Mouse (Mus musculus) gastrocnemius, adult 8-10 months (tissue): ENCODE results near the gene Stra6l. TPM values are rescaled to one million over a fixed set of nuclear protein-coding genes. Genes with fewer than 3 reads are reported as not detected.
A peak's percentile ranks its signal among the peaks of the same experiment; 100 is the strongest.

Source experiments
- DNase-seq, 2 experiments: peaks; one replicate each; pipeline ENCODE4 v3.0.0; 2022; ENCODE audit warnings: low spot score in 2 of 2
- total RNA-seq, 4 experiments: library from RNA; stranded (reverse); gene quantifications; 2 replicates each; pipeline ENCODE4 v1.2.4; 2022

Stra6l gene
- not detected for total RNA-seq

- DNase-seq = no peak
Measured at GRCm38 (mm10) chr4:45848109-45848824, at the start of gene Stra6l. Stra6l (plus strand) TSS chr4:45848664.

- peak; percentile 7 to 28 for DNase-seq
Measured at GRCm38 (mm10) chr4:45798964-45799363, 49.5 kb upstream of the Stra6l start, which contains the start of gene Aldh1b1. Aldh1b1 (plus strand) TSS chr4:45799022.

- DNase-seq = no peak
Measured at GRCm38 (mm10) chr4:45799956-45800537, 48.4 kb upstream of the Stra6l start.

GRCm38 (mm10) chr4:45802900-45803299, 45.6 kb upstream of the Stra6l start:
- DNase-seq = no peak

- DNase-seq = no peak
Measured at GRCm38 (mm10) chr4:45808034-45808433, 40.4 kb upstream of the Stra6l start.

GRCm38 (mm10) chr4:45811250-45811649, 37.2 kb upstream of the Stra6l start:
- DNase-seq = no peak

GRCm38 (mm10) chr4:45815542-45815941, 32.9 kb upstream of the Stra6l start:
- no peak for DNase-seq

GRCm38 (mm10) chr4:45818814-45819207, 29.7 kb upstream of the Stra6l start:
- DNase-seq = no peak

GRCm38 (mm10) chr4:45819208-45819931, 29.1 kb upstream of the Stra6l start:
- DNase-seq = no peak

GRCm38 (mm10) chr4:45820074-45820830, 28.2 kb upstream of the Stra6l start:
- peak in 1 of 2 experiments; percentile 26 for DNase-seq

GRCm38 (mm10) chr4:45821995-45822394, 26.5 kb upstream of the Stra6l start:
- DNase-seq = no peak

GRCm38 (mm10) chr4:45822781-45823575, 25.5 kb upstream of the Stra6l start:
- DNase-seq = no peak

- no peak for DNase-seq
Measured at GRCm38 (mm10) chr4:45824049-45824760, 24.3 kb upstream of the Stra6l start.

- DNase-seq = no peak
Measured at GRCm38 (mm10) chr4:45824761-45825556, 23.5 kb upstream of the Stra6l start.

GRCm38 (mm10) chr4:45826275-45827040, 22.0 kb upstream of the Stra6l start, which contains the start of gene Igfbpl1:
Igfbpl1 (minus strand) TSS chr4:45826923.
- no peak for DNase-seq

GRCm38 (mm10) chr4:45829907-45830759, 18.3 kb upstream of the Stra6l start:
- DNase-seq = no peak

- DNase-seq = no peak
Measured at GRCm38 (mm10) chr4:45831996-45832395, 16.5 kb upstream of the Stra6l start.
